Mouse (Mus musculus) layer of hippocampus, postnatal 25 days (tissue): ENCODE measurements around the gene Plb1. TPM values are rescaled to one million over a fixed set of nuclear protein-coding genes. Genes with fewer than 3 reads are reported as not detected.

Source experiments
- total RNA-seq, 2 experiments: library from RNA; stranded (reverse); gene quantifications; 2 replicates each; pipeline ENCODE4 v1.2.3; 2021

The Plb1 gene
- total RNA-seq, 2 experiments from 2014 or later: 0.42 to 1.2 TPM

Other genes with a start within 250 kb of the Plb1 start
- gene Fosl2, start 96.9 kb upstream of the Plb1 start, total RNA-seq: 10 to 100 TPM; 47.6 to 48.4 TPM
- gene Ppp1cb, start 226.1 kb downstream of the Plb1 start, total RNA-seq: 100 to 1,000 TPM; 390 to 468 TPM